Mouse (Mus musculus): ENCODE data around the gene Lsr. TPM values are rescaled to one million over a fixed set of nuclear protein-coding genes. Genes with fewer than 3 reads are reported as not detected.

The Lsr gene
- polyA plus RNA-seq (2015; fragmentation: Nextera tagmentation; extraction: Ambion mirVana): 30.5 and 31.8 TPM in 2 replicates

GRCm38 (mm10) chr7:30973251-30973500 lies at the start of gene Lsr:
TSS of gene Lsr (minus strand) at chr7:30973464.
- Histone ChIP-seq H3K4me3 (ENCODE audit: low read depth, low read length) (peak within 1 kb of the TSS; percentile 52), H3K27me3 (ENCODE audit: control insufficient read depth, insufficient read depth, low read depth, low read length) (peaks cover 20% of the 10 kb centered on the region), H3K4me2 (ENCODE audit: low read depth, low read length) (peak within 1 kb of the TSS; percentile 56), H3K4me1 (ENCODE audit: control insufficient read depth, low read depth, low read length) (peaks cover 2% of the 10 kb centered on the region; the same call in 1 of the 2 replicates), H3K9me3 (replicated peaks; ENCODE audit: control insufficient read depth, low read length) (no peaks in the 10 kb centered on the region), H3K36me3 (ENCODE audit: control insufficient read depth, insufficient read depth) (no peaks in the 10 kb centered on the region), H3K9ac (ENCODE audit: low read depth, low read length) (peak within 1 kb of the TSS; percentile 36), H3K27ac (ENCODE audit: low read length) (peak within 1 kb of the TSS; percentile 76)
- WGBS (ENCODE audit: insufficient replicate concordance): 2% methylated on average over 16 of the region's 19 CpGs
- ATAC-seq (ENCODE audit: low read depth): peak; percentile 84

GRCm38 (mm10) chr7:31017104-31017901 lies 44.0 kb upstream of the Lsr start:
- ATAC-seq (ENCODE audit: low read depth): peak; percentile 19; the same call in 1 of the 2 replicates
- WGBS (ENCODE audit: insufficient replicate concordance): 36% methylated on average over 10 of the region's 10 CpGs

GRCm38 (mm10) chr7:31012971-31013370 lies 39.7 kb upstream of the Lsr start:
- no peak overlapping the region for H3K4me3 ChIP-seq (ENCODE audit: low read depth, low read length)
- H3K27ac ChIP-seq (ENCODE audit: low read length): no peak overlapping the region
- ATAC-seq (ENCODE audit: low read depth): no peak
- no peak overlapping the region for H3K4me2 ChIP-seq (ENCODE audit: low read depth, low read length)
- H3K9ac ChIP-seq (ENCODE audit: low read depth, low read length): no peak overlapping the region
- no peaks in the 10 kb centered on the region for H3K9me3 ChIP-seq (replicated peaks; ENCODE audit: control insufficient read depth, low read length)
- H3K4me1 ChIP-seq (ENCODE audit: control insufficient read depth, low read depth, low read length): no peaks in the 10 kb centered on the region; the same call in 1 of the 2 replicates
- no peaks in the 10 kb centered on the region for H3K27me3 ChIP-seq (ENCODE audit: control insufficient read depth, insufficient read depth, low read depth, low read length)
- no peaks in the 10 kb centered on the region for H3K36me3 ChIP-seq (ENCODE audit: control insufficient read depth, insufficient read depth)
- 62% methylated on average over 5 of the region's 5 CpGs for WGBS (ENCODE audit: insufficient replicate concordance)

More at GRCm38 (mm10) chr7:31017104-31017901, 44.0 kb upstream of the Lsr start:
- H3K4me3 ChIP-seq (ENCODE audit: low read depth, low read length): no peak overlapping the region
- no peaks in the 10 kb centered on the region for H3K9me3 ChIP-seq (replicated peaks; ENCODE audit: control insufficient read depth, low read length)
- no peak overlapping the region for H3K4me2 ChIP-seq (ENCODE audit: low read depth, low read length)
- no peak overlapping the region for H3K27ac ChIP-seq (ENCODE audit: low read length)
- no peaks in the 10 kb centered on the region for H3K27me3 ChIP-seq (ENCODE audit: control insufficient read depth, insufficient read depth, low read depth, low read length)
- H3K9ac ChIP-seq (ENCODE audit: low read depth, low read length): no peak overlapping the region
- H3K4me1 ChIP-seq (ENCODE audit: control insufficient read depth, low read depth, low read length): no peaks in the 10 kb centered on the region; the same call in 1 of the 2 replicates
- H3K36me3 ChIP-seq (ENCODE audit: control insufficient read depth, insufficient read depth): no peaks in the 10 kb centered on the region

GRCm38 (mm10) chr7:31008889-31009288 lies 35.6 kb upstream of the Lsr start:
- no peak for ATAC-seq (ENCODE audit: low read depth)
- H3K36me3 ChIP-seq (ENCODE audit: control insufficient read depth, insufficient read depth): no peaks in the 10 kb centered on the region
- 48% methylated on average over 3 of the region's 3 CpGs for WGBS (ENCODE audit: insufficient replicate concordance)
- no peaks in the 10 kb centered on the region for H3K9me3 ChIP-seq (replicated peaks; ENCODE audit: control insufficient read depth, low read length)
- H3K4me2 ChIP-seq (ENCODE audit: low read depth, low read length): no peak overlapping the region
- H3K27me3 ChIP-seq (ENCODE audit: control insufficient read depth, insufficient read depth, low read depth, low read length): no peaks in the 10 kb centered on the region
- H3K27ac ChIP-seq (ENCODE audit: low read length): no peak overlapping the region
- H3K4me1 ChIP-seq (ENCODE audit: control insufficient read depth, low read depth, low read length): no peaks in the 10 kb centered on the region; the same call in 1 of the 2 replicates
- no peak overlapping the region for H3K9ac ChIP-seq (ENCODE audit: low read depth, low read length)
- H3K4me3 ChIP-seq (ENCODE audit: low read depth, low read length): no peak overlapping the region

- Histone ChIP-seq H3K4me3 (ENCODE audit: low read depth, low read length) (no peak overlapping the region), H3K27ac (ENCODE audit: low read length) (no peak overlapping the region), H3K9ac (ENCODE audit: low read depth, low read length) (no peak overlapping the region), H3K4me2 (ENCODE audit: low read depth, low read length) (no peak overlapping the region), H3K9me3 (replicated peaks; ENCODE audit: control insufficient read depth, low read length) (no peaks in the 10 kb centered on the region), H3K36me3 (ENCODE audit: control insufficient read depth, insufficient read depth) (no peaks in the 10 kb centered on the region), H3K4me1 (ENCODE audit: control insufficient read depth, low read depth, low read length) (no peaks in the 10 kb centered on the region; the same call in 1 of the 2 replicates), H3K27me3 (ENCODE audit: control insufficient read depth, insufficient read depth, low read depth, low read length) (no peaks in the 10 kb centered on the region)
- 22% methylated on average over 1 of the region's 1 CpGs for WGBS (ENCODE audit: insufficient replicate concordance)
- ATAC-seq (ENCODE audit: low read depth): peak; percentile 21; the same call in 1 of the 2 replicates
These were observed 34.9 kb upstream of the Lsr start for GRCm38 (mm10) chr7:31008175-31008574.

GRCm38 (mm10) chr7:31007775-31008174 lies 34.5 kb upstream of the Lsr start:
- no peak for ATAC-seq (ENCODE audit: low read depth)
- Histone ChIP-seq H3K9me3 (replicated peaks; ENCODE audit: control insufficient read depth, low read length) (no peaks in the 10 kb centered on the region), H3K4me1 (ENCODE audit: control insufficient read depth, low read depth, low read length) (no peaks in the 10 kb centered on the region; the same call in 1 of the 2 replicates), H3K4me3 (ENCODE audit: low read depth, low read length) (no peak overlapping the region), H3K27ac (ENCODE audit: low read length) (no peak overlapping the region), H3K9ac (ENCODE audit: low read depth, low read length) (no peak overlapping the region), H3K36me3 (ENCODE audit: control insufficient read depth, insufficient read depth) (no peaks in the 10 kb centered on the region), H3K4me2 (ENCODE audit: low read depth, low read length) (no peak overlapping the region), H3K27me3 (ENCODE audit: control insufficient read depth, insufficient read depth, low read depth, low read length) (no peaks in the 10 kb centered on the region)
- 21% methylated on average over 1 of the region's 1 CpGs for WGBS (ENCODE audit: insufficient replicate concordance)

- 17% methylated on average over 8 of the region's 8 CpGs for WGBS (ENCODE audit: insufficient replicate concordance)
- Histone ChIP-seq H3K27ac (ENCODE audit: low read length) (peak overlapping the region; percentile 12; the same call in 1 of the 2 replicates), H3K9me3 (replicated peaks; ENCODE audit: control insufficient read depth, low read length) (no peaks in the 10 kb centered on the region), H3K4me2 (ENCODE audit: low read depth, low read length) (no peak overlapping the region), H3K36me3 (ENCODE audit: control insufficient read depth, insufficient read depth) (no peaks in the 10 kb centered on the region), H3K9ac (ENCODE audit: low read depth, low read length) (no peak overlapping the region), H3K4me1 (ENCODE audit: control insufficient read depth, low read depth, low read length) (peaks cover 3% of the 10 kb centered on the region), H3K27me3 (ENCODE audit: control insufficient read depth, insufficient read depth, low read depth, low read length) (no peaks in the 10 kb centered on the region), H3K4me3 (ENCODE audit: low read depth, low read length) (no peak overlapping the region)
- peak; percentile 47 for ATAC-seq (ENCODE audit: low read depth)
These were observed 29.4 kb upstream of the Lsr start for GRCm38 (mm10) chr7:31002650-31003049.

GRCm38 (mm10) chr7:31000505-31001020 lies 27.3 kb upstream of the Lsr start:
- peaks cover 3% of the 10 kb centered on the region for H3K4me1 ChIP-seq (ENCODE audit: control insufficient read depth, low read depth, low read length)
- no peak overlapping the region for H3K9ac ChIP-seq (ENCODE audit: low read depth, low read length)
- peak; percentile 39; the same call in 1 of the 2 replicates for ATAC-seq (ENCODE audit: low read depth)

GRCm38 (mm10) chr7:30996491-30996890 lies 23.2 kb upstream of the Lsr start:
- Histone ChIP-seq H3K9me3 (replicated peaks; ENCODE audit: control insufficient read depth, low read length) (no peaks in the 10 kb centered on the region), H3K9ac (ENCODE audit: low read depth, low read length) (no peak overlapping the region), H3K4me1 (ENCODE audit: control insufficient read depth, low read depth, low read length) (peaks cover 3% of the 10 kb centered on the region), H3K27me3 (ENCODE audit: control insufficient read depth, insufficient read depth, low read depth, low read length) (no peaks in the 10 kb centered on the region), H3K36me3 (ENCODE audit: control insufficient read depth, insufficient read depth) (no peaks in the 10 kb centered on the region), H3K4me2 (ENCODE audit: low read depth, low read length) (no peak overlapping the region), H3K27ac (ENCODE audit: low read length) (no peak overlapping the region), H3K4me3 (ENCODE audit: low read depth, low read length) (no peak overlapping the region)
- no peak for ATAC-seq (ENCODE audit: low read depth)
- WGBS (ENCODE audit: insufficient replicate concordance): 85% methylated on average over 2 of the region's 2 CpGs

More at GRCm38 (mm10) chr7:31000505-31001020, 27.3 kb upstream of the Lsr start:
- H3K4me3 ChIP-seq (ENCODE audit: low read depth, low read length): no peak overlapping the region
- no peaks in the 10 kb centered on the region for H3K36me3 ChIP-seq (ENCODE audit: control insufficient read depth, insufficient read depth)
- no peaks in the 10 kb centered on the region for H3K27me3 ChIP-seq (ENCODE audit: control insufficient read depth, insufficient read depth, low read depth, low read length)
- H3K4me2 ChIP-seq (ENCODE audit: low read depth, low read length): no peak overlapping the region
- 8% methylated on average over 7 of the region's 7 CpGs for WGBS (ENCODE audit: insufficient replicate concordance)
- no peaks in the 10 kb centered on the region for H3K9me3 ChIP-seq (replicated peaks; ENCODE audit: control insufficient read depth, low read length)
- H3K27ac ChIP-seq (ENCODE audit: low read length): no peak overlapping the region

All from liver, embryonic 16.5 days (tissue).